Mouse (Mus musculus) embryo, embryonic 10.5 days (tissue): ENCODE measurements around the gene Elfn1.

Source experiments
- DNase-seq: peaks from one replicate; pipeline ENCODE4 v3.0.0-alpha.2; 2015; ENCODE audit warnings: low spot score

Elfn1 gene

DNA sequence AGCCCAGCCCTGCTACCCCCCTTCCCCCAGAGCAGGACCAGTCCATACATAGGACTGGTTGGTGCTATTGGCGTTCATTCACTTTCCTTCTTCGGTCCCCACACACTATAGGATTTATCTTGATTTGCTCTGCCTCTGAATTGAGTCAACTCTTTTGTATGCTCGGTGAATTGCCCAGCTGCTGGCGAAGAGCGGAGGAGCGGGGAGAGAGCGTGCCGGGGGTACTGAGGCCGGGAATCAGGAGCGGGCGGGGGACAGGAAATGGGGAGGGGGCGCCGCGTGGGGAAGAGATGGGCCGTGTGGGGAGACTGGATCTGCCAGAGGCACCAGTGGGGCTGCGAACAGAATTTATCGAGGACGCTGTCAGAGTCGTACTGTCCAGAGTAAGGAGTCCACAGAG is 3.8 kb downstream of the Elfn1 start:
- DNase-seq: no peak

DNA sequence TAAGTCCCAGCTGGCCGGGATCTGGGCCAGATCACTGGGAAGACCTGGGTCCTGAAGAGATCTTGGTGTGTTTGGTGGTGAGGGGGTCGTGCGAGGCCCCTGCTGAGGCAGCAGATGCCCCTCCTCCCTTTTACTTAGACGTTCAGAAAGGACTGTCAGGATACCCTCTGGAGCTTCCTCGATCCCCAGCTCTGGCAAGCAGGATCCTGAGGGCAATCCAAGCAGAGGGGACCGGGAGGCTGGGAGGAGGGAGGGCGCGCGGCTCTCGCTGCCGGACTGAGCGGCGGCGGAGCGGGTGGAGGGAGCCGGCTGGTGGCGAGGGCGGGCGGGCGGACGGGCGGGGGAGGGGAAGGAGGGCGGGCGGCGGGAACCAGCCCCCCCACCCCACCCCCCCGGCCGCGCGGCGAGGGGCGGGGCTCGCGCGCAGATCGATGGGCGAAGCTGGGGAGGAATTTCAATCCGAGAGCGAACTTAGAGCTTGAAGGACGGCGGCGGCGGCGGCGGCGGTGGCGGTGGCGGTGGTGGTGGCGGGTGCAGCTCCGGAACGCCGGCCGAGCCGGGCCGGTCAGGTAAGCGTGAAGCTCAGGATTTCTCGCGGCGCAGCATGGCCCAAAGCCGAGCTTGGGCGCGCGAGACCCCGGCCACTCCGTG is 4.5 kb downstream of the Elfn1 start:
- DNase-seq: no peak

- no peak for DNase-seq
These were observed 13.9 kb downstream of the Elfn1 start for GRCm38 (mm10) chr5:139921666-139922065.

- DNase-seq: no peak
These were observed 16.1 kb downstream of the Elfn1 start for GRCm38 (mm10) chr5:139923867-139924266.

- DNase-seq: peak; percentile 37
These were observed 22.4 kb downstream of the Elfn1 start for GRCm38 (mm10) chr5:139930102-139930501.

- DNase-seq: peak; percentile 71
These were observed 23.2 kb downstream of the Elfn1 start for GRCm38 (mm10) chr5:139930927-139931351.

GRCm38 (mm10) chr5:139931947-139932540 is 24.3 kb downstream of the Elfn1 start:
- DNase-seq: peak; percentile 32

DNA sequence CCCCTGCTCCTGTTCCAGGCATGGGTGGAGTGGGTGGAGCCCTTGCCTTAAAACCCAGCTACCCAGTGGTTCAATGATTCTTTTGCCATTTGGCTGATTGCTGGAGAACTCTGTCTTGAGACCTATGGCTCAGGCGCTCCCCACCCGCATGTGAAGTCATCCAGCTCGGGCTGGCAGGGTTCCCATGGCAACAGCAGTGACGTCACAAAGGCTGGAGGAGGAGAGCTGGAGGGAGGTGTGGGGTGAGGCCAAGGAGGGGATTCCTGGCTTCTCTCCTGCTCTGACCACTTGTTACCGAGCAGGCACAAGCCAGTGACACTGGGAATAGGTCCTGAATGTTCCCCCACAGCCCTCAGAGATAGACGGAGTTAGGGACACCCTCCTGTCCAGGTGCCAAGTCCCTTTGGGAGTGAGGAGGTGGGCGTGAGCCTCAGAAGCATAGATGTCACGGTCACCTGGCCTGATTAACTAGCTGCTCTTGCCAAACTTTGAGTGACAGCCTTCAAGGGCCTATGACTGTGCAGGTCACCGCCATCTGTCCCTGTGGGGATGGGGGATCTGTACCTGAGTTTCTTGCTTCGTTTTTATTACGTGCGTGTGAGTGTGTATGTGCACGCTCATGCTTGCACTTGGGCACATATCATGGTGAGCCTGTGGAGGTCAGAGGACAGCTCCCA is 25.0 kb downstream of the Elfn1 start:
- peak; percentile 92 for DNase-seq

DNA sequence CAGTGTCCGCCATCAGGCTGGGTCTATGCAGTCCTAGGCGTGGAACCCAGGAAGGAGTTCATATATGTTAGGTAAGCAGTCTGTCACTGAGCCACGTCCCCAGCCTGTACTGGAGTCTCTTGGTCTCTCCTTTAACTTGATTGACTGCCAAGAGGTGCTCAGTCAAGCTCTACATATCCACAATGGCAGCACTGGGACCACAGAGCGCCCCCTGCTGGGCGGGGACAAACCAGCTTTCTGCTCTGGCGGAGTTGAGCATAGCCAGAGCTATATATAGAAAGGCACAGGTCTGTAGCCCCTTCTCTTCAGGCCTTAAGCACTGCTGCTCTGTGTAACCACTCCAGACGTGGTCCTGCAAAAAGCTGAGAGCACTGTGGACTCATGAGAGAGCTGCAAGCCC is 25.7 kb downstream of the Elfn1 start:
- peak; percentile 36 for DNase-seq

DNA sequence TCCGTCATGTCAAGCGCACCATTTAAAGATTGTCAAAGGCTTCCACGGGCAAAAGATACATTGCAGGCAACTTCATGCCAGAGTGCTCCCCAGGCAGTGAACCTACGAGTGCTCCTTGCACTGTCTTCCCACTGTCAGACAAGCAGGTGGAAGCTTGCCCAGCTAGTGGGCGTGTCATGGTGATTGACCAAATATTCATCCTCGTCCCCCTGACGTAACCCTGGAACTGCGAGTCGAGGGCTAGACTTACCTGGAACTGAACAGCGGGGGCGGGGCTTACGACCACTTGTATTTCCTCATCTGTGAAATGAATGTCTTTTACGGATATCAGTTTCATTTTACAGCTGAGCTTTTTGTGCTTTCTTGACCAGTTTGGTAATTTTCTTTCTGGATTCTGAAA is 28.7 kb downstream of the Elfn1 start:
- no peak for DNase-seq

GRCm38 (mm10) chr5:139944697-139945096 is 37.0 kb downstream of the Elfn1 start:
- no peak for DNase-seq

DNA sequence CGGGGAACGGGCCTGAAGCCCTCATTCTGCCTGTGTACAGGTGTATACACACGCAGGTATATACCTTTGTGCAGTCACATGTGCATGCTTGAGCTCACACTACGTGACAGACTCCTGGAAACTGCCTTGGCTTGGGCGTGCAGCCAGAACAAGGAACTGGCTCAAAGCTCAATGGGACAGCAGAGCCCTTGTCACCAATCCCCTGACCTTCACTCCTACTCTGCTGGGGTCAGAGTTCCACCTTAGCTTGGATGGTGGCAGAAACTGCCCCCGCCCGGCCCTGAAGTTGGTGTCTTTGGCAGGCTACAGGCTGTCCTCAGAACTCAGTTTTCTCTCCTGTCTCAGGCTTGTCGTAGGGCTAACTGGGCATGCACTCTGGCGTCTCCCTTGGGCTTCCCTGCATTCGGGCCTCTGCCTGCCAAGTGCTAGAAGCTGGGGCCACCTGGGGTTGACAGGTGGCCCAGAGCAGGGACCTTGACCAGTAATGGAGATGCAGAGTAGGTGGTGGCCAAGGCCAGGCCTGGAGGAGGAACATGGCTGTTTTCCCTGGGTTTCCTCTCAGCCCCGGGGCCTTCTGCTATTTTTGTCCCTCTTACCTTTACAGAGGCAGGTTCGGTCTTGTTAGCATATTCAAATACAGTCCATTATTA is 38.1 kb downstream of the Elfn1 start:
- DNase-seq: no peak

GRCm38 (mm10) chr5:139947446-139947845 is 39.7 kb downstream of the Elfn1 start:
- DNase-seq: peak; percentile 54

- no peak for DNase-seq
These were observed 40.8 kb downstream of the Elfn1 start for GRCm38 (mm10) chr5:139948552-139948951.

DNA sequence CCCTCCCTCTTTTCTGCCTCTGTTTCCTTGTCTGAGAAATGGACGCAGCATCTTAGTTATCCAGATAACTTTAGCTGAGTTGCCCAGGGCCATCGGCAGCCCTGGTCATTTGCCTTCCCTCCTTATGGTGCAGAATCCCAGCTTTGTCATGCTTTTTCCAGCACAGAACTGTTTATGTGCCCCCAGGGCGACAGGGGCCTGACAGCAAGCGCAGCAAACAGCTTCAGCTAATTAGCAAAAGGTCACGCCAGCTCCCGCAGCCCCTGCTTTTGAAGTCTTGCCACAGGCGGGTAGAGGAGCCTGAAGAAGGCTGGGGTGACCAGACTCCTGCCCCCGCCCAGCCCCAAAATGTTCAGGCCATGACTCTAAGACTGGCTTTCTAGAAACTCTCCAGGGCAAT is 41.6 kb downstream of the Elfn1 start:
- DNase-seq: peak; percentile 32

DNA sequence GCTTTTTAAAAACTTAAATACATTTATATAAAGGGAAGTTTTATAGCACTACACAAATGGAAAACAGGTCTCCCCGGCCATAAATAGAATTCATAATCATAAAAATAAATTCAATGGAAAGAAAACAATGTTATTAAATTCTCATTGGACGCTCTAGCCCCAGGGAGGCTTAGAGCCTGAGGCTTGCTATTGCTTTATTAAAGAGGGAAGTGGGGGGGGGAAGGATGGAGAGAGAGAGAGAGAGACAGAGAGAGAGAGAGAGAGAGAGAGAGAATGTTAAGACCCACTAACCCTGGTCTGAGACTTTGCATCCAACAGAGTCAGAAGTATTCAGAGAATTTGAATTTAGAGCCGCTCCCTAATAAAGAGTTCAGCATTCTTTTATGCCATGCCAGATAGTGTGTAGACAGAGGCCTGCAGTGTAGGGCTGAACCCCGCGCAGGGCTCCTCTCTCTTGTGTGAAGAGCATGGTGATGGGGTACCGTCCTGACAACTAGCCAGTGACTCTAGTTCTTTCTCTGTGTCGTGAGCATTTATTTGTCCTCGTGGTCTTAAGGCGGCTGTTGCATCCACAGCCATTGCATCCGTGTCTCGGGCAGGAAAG is 42.3 kb downstream of the Elfn1 start:
- DNase-seq: no peak

- no peak for DNase-seq
These were observed 49.1 kb downstream of the Elfn1 start for GRCm38 (mm10) chr5:139956859-139957258.

- DNase-seq: no peak
These were observed 52.0 kb downstream of the Elfn1 start for GRCm38 (mm10) chr5:139959741-139960140.

- DNase-seq: no peak
These were observed 56.6 kb downstream of the Elfn1 start for GRCm38 (mm10) chr5:139964391-139964790.

GRCm38 (mm10) chr5:139965596-139965995 is 57.9 kb downstream of the Elfn1 start:
- no peak for DNase-seq

DNA sequence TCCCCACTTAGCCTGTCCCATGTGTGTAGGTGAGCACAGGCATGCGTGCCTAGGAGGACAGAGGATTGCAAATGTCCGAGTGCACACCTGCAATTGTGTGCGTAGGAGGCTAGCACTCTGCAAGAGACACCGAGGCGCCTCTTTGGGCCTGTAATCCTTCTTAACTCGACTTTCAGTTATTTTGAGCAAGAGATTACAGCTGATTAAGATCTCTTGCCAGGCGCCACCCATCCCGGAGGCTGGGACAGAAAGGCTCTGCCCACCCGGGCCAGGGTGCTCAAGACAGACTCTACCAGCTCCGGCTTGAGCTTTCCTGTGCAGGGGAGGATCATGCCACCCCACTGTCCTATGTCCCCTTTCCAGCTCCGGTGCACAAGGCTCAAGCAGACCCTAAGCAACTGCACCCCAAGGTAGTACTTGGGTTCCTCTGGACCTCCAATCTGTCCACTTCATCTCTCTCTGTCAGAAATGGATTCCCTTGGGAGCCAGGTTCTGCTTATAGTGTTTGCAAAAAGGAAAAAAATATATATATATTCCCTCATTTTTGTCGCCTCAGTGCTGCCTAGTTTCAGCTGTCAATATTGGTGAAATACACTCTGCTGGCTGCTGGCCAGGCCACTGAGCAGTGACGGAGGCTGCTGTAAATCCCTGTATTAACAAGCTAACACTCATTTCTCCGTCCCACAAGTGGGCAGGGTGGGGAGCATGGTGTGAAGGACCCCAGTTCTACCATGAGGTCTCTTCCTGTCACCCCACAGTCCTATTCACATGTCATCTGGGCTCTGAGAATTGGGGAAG is 61.6 kb downstream of the Elfn1 start:
- no peak for DNase-seq

GRCm38 (mm10) chr5:139970186-139970631 is 62.5 kb downstream of the Elfn1 start:
- no peak for DNase-seq
